In the genomic region with DNA sequence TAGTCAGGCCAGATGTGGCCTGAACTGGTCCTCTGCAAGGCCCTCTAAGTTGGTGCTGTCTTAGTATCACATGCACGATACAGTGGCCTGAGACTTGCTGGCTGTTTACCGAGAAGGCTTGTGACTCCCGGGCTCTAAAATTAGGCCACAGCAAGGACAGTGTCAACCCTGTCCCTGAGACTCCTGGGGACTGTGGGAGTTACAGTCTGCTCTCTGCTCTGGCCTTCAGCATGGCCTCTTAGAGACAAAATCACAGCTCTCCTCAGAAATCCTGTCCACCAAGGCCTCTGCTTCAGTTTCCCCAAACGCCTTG, we compare ENCODE assay signal across 15 mouse cellular contexts. TPM values are rescaled to one million over a fixed set of nuclear protein-coding genes. Genes with fewer than 3 reads are reported as not detected.
DNase-seq lines count a peak whose midpoint lies in the region; ATAC-seq lines count a peak whose summit lies in the region.
"Had no signal": no experiment of that assay in that cellular context is flagged by ENCODE, and none has a peak within 500 bp of the region (broad histone marks: within the 10 kb centered on the region; RNA-seq: fewer than 3 reads in every experiment).

No protein-coding gene starts in this region.

- H3K4me2 ChIP-seq in kidney, embryonic 16.5 days (replicated peaks; ENCODE audit: low read depth, low read length) = no peak overlapping the region
- H3K4me2 ChIP-seq in forebrain, embryonic 14.5 days (ENCODE audit: low read length) = no peak overlapping the region
- H3K4me2 ChIP-seq in hindbrain, embryonic 13.5 days = no peak overlapping the region
- H3K4me2 ChIP-seq: forebrain, embryonic 13.5 days; limb, embryonic 12.5 days had no signal

- peak; percentile 23 for DNase-seq in kidney, adult 11 months
- peak; percentile 66 for DNase-seq in adrenal gland, postnatal 14 days
- peak; percentile 74 to 78 for DNase-seq in heart, adult 9 months (ENCODE audit: low spot score in 2 of 2)
- DNase-seq in heart, postnatal 36 days = peak; percentile 46 to 52
- no peak for DNase-seq in forebrain, embryonic 14.5 days (ENCODE audit: low spot score)
- DNase-seq in cerebellum, postnatal 10 days = no peak
- DNase-seq: B cell, adult 2 months; cerebellum, postnatal 25 days; layer of hippocampus, postnatal 36 days; liver, postnatal 0 days; right cerebral cortex, postnatal 4 days had no signal

- intact Hi-C loops in heart, postnatal 36 days (cut with DNase I) = loop anchor here (2.0 kb wide), 1 partner anchor 21 kb away; a partner anchor contains a TSS

- no peak overlapping the region for H3K9ac ChIP-seq in kidney, embryonic 16.5 days (replicated peaks; ENCODE audit: low read length)
- H3K9ac ChIP-seq in forebrain, embryonic 14.5 days (ENCODE audit: low read length) = no peak overlapping the region
- H3K9ac ChIP-seq in hindbrain, embryonic 13.5 days = no peak overlapping the region
- H3K9ac ChIP-seq: forebrain, embryonic 13.5 days; limb, embryonic 12.5 days; liver, postnatal 0 days had no signal

- peaks cover 12% of the 10 kb centered on the region for H3K4me1 ChIP-seq in kidney, embryonic 16.5 days (ENCODE audit: insufficient read depth, low read length)
- peaks cover 7% of the 10 kb centered on the region; the same call in 1 of the 2 replicates for H3K4me1 ChIP-seq in forebrain, embryonic 14.5 days (ENCODE audit: control insufficient read depth, insufficient read depth, low read length)
- peaks cover 16% of the 10 kb centered on the region for H3K4me1 ChIP-seq in hindbrain, embryonic 13.5 days (replicated peaks)

- H3K27me3 ChIP-seq in kidney, embryonic 16.5 days (ENCODE audit: insufficient read depth, low read length) = peaks cover 22% of the 10 kb centered on the region
- H3K27me3 ChIP-seq in forebrain, embryonic 14.5 days (replicated peaks; ENCODE audit: control insufficient read depth, insufficient read depth, low read length) = peaks cover 15% of the 10 kb centered on the region
- H3K27me3 ChIP-seq in hindbrain, embryonic 13.5 days = peaks cover 49% of the 10 kb centered on the region

- 56% methylated on average over 4 of the region's 4 CpGs for WGBS in kidney, embryonic 16.5 days
- 85% methylated on average over 4 of the region's 4 CpGs for WGBS in forebrain, embryonic 14.5 days
- 82% methylated on average over 4 of the region's 4 CpGs for WGBS in hindbrain, embryonic 13.5 days

- no peak for ATAC-seq in kidney, embryonic 16.5 days (ENCODE audit: low FRiP score, low TSS enrichment)
- ATAC-seq in forebrain, embryonic 14.5 days = no peak
- no peak for ATAC-seq in hindbrain, embryonic 13.5 days (ENCODE audit: low FRiP score)
- ATAC-seq: forebrain, embryonic 13.5 days; liver, postnatal 0 days had no signal

- H3K36me3 ChIP-seq in kidney, embryonic 16.5 days (ENCODE audit: insufficient read depth, low read length) = no peaks in the 10 kb centered on the region
- H3K36me3 ChIP-seq in forebrain, embryonic 14.5 days (ENCODE audit: control insufficient read depth, insufficient read depth, low read length) = no peaks in the 10 kb centered on the region
- H3K36me3 ChIP-seq in hindbrain, embryonic 13.5 days = no peaks in the 10 kb centered on the region
- H3K36me3 ChIP-seq: limb, embryonic 12.5 days had no signal

- no peak overlapping the region for H3K4me3 ChIP-seq in kidney, embryonic 16.5 days (ENCODE audit: low read length)
- no peak overlapping the region for H3K4me3 ChIP-seq in forebrain, embryonic 14.5 days (ENCODE audit: low read depth, low read length)
- no peak overlapping the region for H3K4me3 ChIP-seq in hindbrain, embryonic 13.5 days
- H3K4me3 ChIP-seq: forebrain, embryonic 13.5 days; limb, embryonic 12.5 days had no signal

- no peaks in the 10 kb centered on the region for H3K9me3 ChIP-seq in kidney, embryonic 16.5 days (ENCODE audit: low read length)
- no peaks in the 10 kb centered on the region for H3K9me3 ChIP-seq in forebrain, embryonic 14.5 days (replicated peaks; ENCODE audit: control insufficient read depth, low read length)
- no peaks in the 10 kb centered on the region for H3K9me3 ChIP-seq in hindbrain, embryonic 13.5 days
- H3K9me3 ChIP-seq: forebrain, embryonic 13.5 days had no signal

- H3K27ac ChIP-seq in kidney, embryonic 16.5 days (ENCODE audit: low read length) = no peak overlapping the region
- no peak overlapping the region for H3K27ac ChIP-seq in forebrain, embryonic 14.5 days (ENCODE audit: low read depth, low read length)
- no peak overlapping the region for H3K27ac ChIP-seq in hindbrain, embryonic 13.5 days
- H3K27ac ChIP-seq: forebrain, embryonic 13.5 days; limb, embryonic 12.5 days had no signal

RNA-seq across cellular contexts. Expression of a gene that starts 20.5 kb away (rescaled TPM):
- 179 and 180 TPM in 2 replicates for polyA plus RNA-seq in kidney, embryonic 16.5 days (2015; fragmentation: Nextera tagmentation; extraction: Ambion mirVana)
- total RNA-seq in adrenal gland, postnatal 14 days (2021) = 169 and 183 TPM in 2 replicates
- 10 to 100 TPM; 65.3 to 70.5 TPM for total RNA-seq in heart, postnatal 36 days (2021)
- 264 and 265 TPM in 2 replicates for polyA plus RNA-seq in forebrain, embryonic 14.5 days (2014; fragmentation: Nextera tagmentation; extraction: Ambion mirVana)
- 206 and 209 TPM in 2 replicates for polyA plus RNA-seq in hindbrain, embryonic 13.5 days (2015; fragmentation: Nextera tagmentation; extraction: Ambion mirVana)

RNA-seq across cellular contexts. Expression of a gene that starts 32.6 kb away (rescaled TPM):
- polyA plus RNA-seq in kidney, embryonic 16.5 days (2015; fragmentation: Nextera tagmentation; extraction: Ambion mirVana) = 0.12 TPM in 2 replicates
- 0.34 and 0.59 TPM in 2 replicates for total RNA-seq in adrenal gland, postnatal 14 days (2021)
- not detected for total RNA-seq in heart, postnatal 36 days (2021)
- polyA plus RNA-seq in forebrain, embryonic 14.5 days (2014; fragmentation: Nextera tagmentation; extraction: Ambion mirVana) = 0.56 and 0.94 TPM in 2 replicates
- polyA plus RNA-seq in hindbrain, embryonic 13.5 days (2015; fragmentation: Nextera tagmentation; extraction: Ambion mirVana) = 0.40 and 0.42 TPM in 2 replicates
- polyA plus RNA-seq: liver, postnatal 0 days had no signal

RNA-seq across cellular contexts. Expression of a gene that starts 52.2 kb away (rescaled TPM):
- polyA plus RNA-seq in kidney, embryonic 16.5 days (2015; fragmentation: Nextera tagmentation; extraction: Ambion mirVana) = 247 and 260 TPM in 2 replicates
- total RNA-seq in adrenal gland, postnatal 14 days (2021) = 167 and 170 TPM in 2 replicates
- total RNA-seq in heart, postnatal 36 days (2021) = 100 to 1,000 TPM; 164 to 177 TPM
- polyA plus RNA-seq in forebrain, embryonic 14.5 days (2014; fragmentation: Nextera tagmentation; extraction: Ambion mirVana) = 245 and 253 TPM in 2 replicates
- polyA plus RNA-seq in hindbrain, embryonic 13.5 days (2015; fragmentation: Nextera tagmentation; extraction: Ambion mirVana) = 194 and 201 TPM in 2 replicates

Comparison
In these comparisons a context has a peak if more than half of its experiments do, and no peak if none do; other contexts are left out.
1. DNase-seq: peak in kidney, adult 11 months (single experiment), adrenal gland, postnatal 14 days (single experiment), heart, adult 9 months (2 of 2) and heart, postnatal 36 days (2 of 2); none in forebrain, embryonic 14.5 days (single experiment) and cerebellum, postnatal 10 days (0 of 2).